Mouse (Mus musculus): ENCODE measurements around the gene Azi2. TPM values are rescaled to one million over a fixed set of nuclear protein-coding genes. Genes with fewer than 3 reads are reported as not detected.

The Azi2 gene
- 56.1 and 56.8 TPM in 2 replicates for polyA plus RNA-seq (2012; rRNA removed)

DNA sequence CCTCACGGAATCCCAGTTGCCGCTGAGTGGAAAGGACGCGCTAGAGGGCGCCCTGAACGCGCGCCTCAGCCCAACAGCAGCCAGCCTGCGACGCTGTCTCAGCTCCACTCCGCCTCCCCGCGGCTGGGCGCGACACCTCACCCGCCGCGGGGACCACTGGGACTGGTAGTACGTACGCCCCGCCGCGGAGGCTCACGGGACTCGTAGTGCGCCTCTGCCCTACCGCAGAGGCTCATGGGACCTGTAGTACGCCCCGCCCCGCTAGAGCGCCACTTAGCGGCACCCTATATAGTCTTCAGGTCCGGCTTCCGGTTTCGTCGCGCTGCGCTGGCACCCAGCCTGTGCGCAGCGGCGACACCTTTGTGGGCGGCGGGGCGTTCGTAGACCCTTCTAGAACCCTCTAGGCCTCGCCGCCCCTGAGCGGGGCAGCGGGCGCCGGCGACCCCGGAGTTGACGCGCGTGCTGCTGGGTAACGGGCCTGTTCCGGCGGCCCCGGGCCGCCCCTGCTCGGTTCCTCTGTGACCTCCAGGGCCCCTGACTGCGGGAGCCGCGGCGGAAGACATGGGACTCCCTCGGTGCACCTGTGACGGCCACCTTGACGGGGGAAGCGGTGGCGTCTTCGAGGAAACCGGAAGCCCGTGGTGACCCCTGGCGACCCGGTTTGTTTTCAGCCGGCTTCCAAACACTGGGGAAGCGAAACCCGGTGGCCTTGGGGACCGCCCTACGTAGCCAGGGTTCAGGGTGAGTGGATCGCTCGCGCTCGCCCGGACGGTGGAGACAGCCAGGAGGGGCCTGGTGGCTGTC lies at the start of gene Azi2:
Gene Azi2, plus strand, starts transcription at position 282 of the 804 bp plus-strand sequence.

Other genes with a start within 250 kb of the Azi2 start
- gene Cmc1, start 109.7 kb downstream of the Azi2 start, polyA plus RNA-seq (2012; rRNA removed), result 14.0 and 14.4 TPM in 2 replicates

Measured in central nervous system, embryonic 14 days (tissue).